Mouse (Mus musculus) embryonic fibroblast, embryonic 13.5 days (primary cell): Measurements from ENCODE around the gene Evx2.

ENCODE experiments used
- CTCF ChIP-seq: IDR thresholded peaks from 2 replicates; pipeline ENCODE4 v1.5.1; 2011; ENCODE audit warnings: mild to moderate bottlenecking, control low read depth, low read length, moderate library complexity, borderline replicate concordance; ENCODE audit not compliant: insufficient read depth
- POLR2A ChIP-seq: IDR thresholded peaks from 2 replicates; pipeline ENCODE4 v1.6.1; 2011; ENCODE audit warnings: low read depth, mild to moderate bottlenecking, control low read depth, low read length, moderate library complexity

DNA sequence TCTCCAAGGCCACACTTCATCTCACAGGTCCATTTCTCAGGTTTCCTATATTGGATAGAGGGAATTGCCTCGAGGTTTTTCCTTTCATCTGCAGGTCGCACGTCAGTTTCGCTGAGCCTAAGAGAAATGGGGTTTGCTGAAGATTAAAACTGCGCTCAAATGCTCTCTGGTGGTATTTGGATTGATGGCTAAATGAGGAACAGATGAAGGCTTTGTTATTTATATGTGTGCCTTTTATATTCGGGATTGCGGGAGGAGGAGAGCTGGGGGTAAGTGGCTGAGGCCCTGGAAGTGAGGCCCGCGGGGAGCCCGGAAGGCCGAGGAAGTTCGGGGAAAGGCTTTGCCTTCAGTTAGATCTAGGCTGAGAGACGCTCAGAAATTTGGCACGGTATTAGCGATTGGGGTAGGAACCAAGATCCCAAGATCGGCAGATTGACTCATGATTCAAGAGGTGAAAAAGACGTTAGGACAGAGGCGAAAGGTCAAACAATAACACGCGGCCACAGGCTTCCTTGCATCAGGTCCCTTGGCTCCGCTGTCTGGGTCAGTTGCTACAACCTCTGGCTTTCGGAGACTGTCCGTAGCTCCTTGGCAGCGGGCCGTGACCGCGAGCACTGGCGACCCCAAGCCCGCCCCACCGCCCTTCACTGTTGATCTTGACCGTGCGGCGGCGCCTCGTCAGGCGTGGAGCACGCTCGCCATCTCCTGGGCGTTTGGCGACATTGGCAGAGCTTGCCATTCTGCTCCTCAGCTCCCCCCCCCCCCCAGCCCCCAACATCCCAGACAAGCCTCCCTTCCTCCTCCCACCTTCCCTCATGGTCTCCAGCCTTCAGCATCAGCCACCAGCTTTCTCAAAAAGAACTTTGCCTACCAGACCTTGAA, 13.4 kb upstream of the Evx2 start:
- TF ChIP-seq POLR2A (no peak), CTCF (peak; percentile 91)
